ENCODE assay signal across 8 mouse cellular contexts in the genomic region with DNA sequence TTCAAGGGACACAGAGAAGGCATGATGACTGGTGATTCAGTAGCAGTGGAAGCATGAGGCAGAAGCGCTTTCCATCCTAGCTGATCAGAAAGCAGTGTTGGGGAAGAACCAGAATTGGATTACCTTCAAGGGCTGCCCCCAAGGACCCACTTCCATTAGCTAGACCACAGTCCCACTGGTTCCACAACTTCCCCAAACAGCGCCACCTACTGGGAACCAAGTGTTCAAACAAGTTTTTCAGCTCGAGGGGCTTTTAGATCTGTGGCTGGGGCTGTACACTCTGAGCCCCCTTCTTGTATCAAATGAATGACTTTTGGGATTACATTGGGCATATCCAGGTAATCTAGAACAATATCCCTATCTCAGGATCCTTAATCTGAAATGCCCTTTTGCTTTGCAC. TPM values are rescaled to one million over a fixed set of nuclear protein-coding genes. Genes with fewer than 3 reads are reported as not detected.
DNase-seq lines count a peak whose midpoint lies in the region; ATAC-seq lines count a peak whose summit lies in the region.

No protein-coding gene starts in this region.

- no peak overlapping the region for H3K27ac ChIP-seq in hindbrain, embryonic 11.5 days (ENCODE audit: low read depth, low read length)
- H3K27ac ChIP-seq in hindbrain, embryonic 16.5 days (ENCODE audit: low read depth, low read length): no peak overlapping the region

- H3K9me3 ChIP-seq in hindbrain, embryonic 11.5 days (ENCODE audit: control insufficient read depth, low read length): no peaks in the 10 kb centered on the region
- no peaks in the 10 kb centered on the region for H3K9me3 ChIP-seq in hindbrain, embryonic 16.5 days (ENCODE audit: control insufficient read depth, low read length)

- H3K36me3 ChIP-seq in hindbrain, embryonic 11.5 days (ENCODE audit: control insufficient read depth, insufficient read depth, low read length): peaks cover 3% of the 10 kb centered on the region; the same call in 1 of the 2 replicates
- no peaks in the 10 kb centered on the region for H3K36me3 ChIP-seq in hindbrain, embryonic 16.5 days (ENCODE audit: control insufficient read depth, insufficient read depth, low read length)

- no peak overlapping the region for H3K9ac ChIP-seq in hindbrain, embryonic 11.5 days (ENCODE audit: low read depth, low read length)
- H3K9ac ChIP-seq in hindbrain, embryonic 16.5 days (ENCODE audit: low read depth, low read length): no peak overlapping the region

- H3K4me3 ChIP-seq in hindbrain, embryonic 11.5 days (ENCODE audit: low read depth, low read length): no peak overlapping the region
- no peak overlapping the region for H3K4me3 ChIP-seq in hindbrain, embryonic 16.5 days (ENCODE audit: low read length)

- 38% methylated on average over 3 of the region's 3 CpGs for WGBS in hindbrain, embryonic 11.5 days
- WGBS in hindbrain, embryonic 16.5 days: 33% methylated on average over 3 of the region's 3 CpGs

- no peak for ATAC-seq in hindbrain, embryonic 11.5 days (ENCODE audit: low FRiP score)
- no peak for ATAC-seq in hindbrain, embryonic 16.5 days

- no peaks in the 10 kb centered on the region for H3K27me3 ChIP-seq in hindbrain, embryonic 11.5 days (ENCODE audit: control insufficient read depth, insufficient read depth, low read length)
- no peaks in the 10 kb centered on the region for H3K27me3 ChIP-seq in hindbrain, embryonic 16.5 days (replicated peaks; ENCODE audit: control insufficient read depth, insufficient read depth, low read length)

- H3K4me2 ChIP-seq in hindbrain, embryonic 11.5 days (replicated peaks; ENCODE audit: low read depth, low read length): no peak overlapping the region
- H3K4me2 ChIP-seq in hindbrain, embryonic 16.5 days (ENCODE audit: low read length): no peak overlapping the region

- DNase-seq in hindbrain, embryonic 11.5 days (ENCODE audit: low spot score): peak; percentile 66
- DNase-seq in 3T3-L1 (ENCODE audit: low read depth, low spot score): peak; percentile 54
- DNase-seq in CD8-positive naive resting alpha-beta T cell, adult 2 months (ENCODE audit: low read depth in 2 of 2, low spot score in 2 of 2): peak; percentile 51 to 60
- peak; percentile 60 for DNase-seq in embryo, embryonic 10.5 days (ENCODE audit: low spot score)
- peak; percentile 78 for DNase-seq in naive thymus-derived CD4-positive, alpha-beta T cell, adult 2 months (ENCODE audit: low read depth)
- DNase-seq in right cerebral cortex, adult 18-20 months: no peak
- DNase-seq in urinary bladder, postnatal 10 days (ENCODE audit: low spot score): no peak

- H3K4me1 ChIP-seq in hindbrain, embryonic 11.5 days (replicated peaks; ENCODE audit: control insufficient read depth, insufficient read depth, low read length): no peaks in the 10 kb centered on the region
- H3K4me1 ChIP-seq in hindbrain, embryonic 16.5 days (ENCODE audit: control insufficient read depth, insufficient read depth, low read depth, low read length): peaks cover 9% of the 10 kb centered on the region

RNA-seq across cellular contexts. Expression of a gene that starts 5.9 kb away (rescaled TPM):
- 50.6 and 60.1 TPM in 2 replicates for polyA plus RNA-seq in hindbrain, embryonic 11.5 days (2014; fragmentation: Nextera tagmentation; extraction: Ambion mirVana)
- polyA plus RNA-seq in hindbrain, embryonic 16.5 days (2015; fragmentation: Nextera tagmentation; extraction: Ambion mirVana): 57.8 and 58.5 TPM in 2 replicates

RNA-seq across cellular contexts. Expression of a gene that starts 45.2 kb away (rescaled TPM):
- polyA plus RNA-seq in hindbrain, embryonic 11.5 days (2014; fragmentation: Nextera tagmentation; extraction: Ambion mirVana): 37.5 and 40.0 TPM in 2 replicates
- 12.2 and 15.5 TPM in 2 replicates for polyA plus RNA-seq in hindbrain, embryonic 16.5 days (2015; fragmentation: Nextera tagmentation; extraction: Ambion mirVana)

Comparison
In these comparisons a context has a peak if more than half of its experiments do, and no peak if none do; other contexts are left out.
1. DNase-seq: peak in hindbrain, embryonic 11.5 days (single experiment), 3T3-L1 (single experiment), CD8-positive naive resting alpha-beta T cell, adult 2 months (2 of 2), embryo, embryonic 10.5 days (single experiment) and naive thymus-derived CD4-positive, alpha-beta T cell, adult 2 months (single experiment); none in right cerebral cortex, adult 18-20 months (single experiment) and urinary bladder, postnatal 10 days (single experiment).